Mouse (Mus musculus): ENCODE results near the gene Dand5.
"Not testable (repeated sequence)": the region's sequence is repeated elsewhere in the genome, so short reads cannot be mapped to it uniquely, and the experiment has no call there.

The Dand5 gene

DNA sequence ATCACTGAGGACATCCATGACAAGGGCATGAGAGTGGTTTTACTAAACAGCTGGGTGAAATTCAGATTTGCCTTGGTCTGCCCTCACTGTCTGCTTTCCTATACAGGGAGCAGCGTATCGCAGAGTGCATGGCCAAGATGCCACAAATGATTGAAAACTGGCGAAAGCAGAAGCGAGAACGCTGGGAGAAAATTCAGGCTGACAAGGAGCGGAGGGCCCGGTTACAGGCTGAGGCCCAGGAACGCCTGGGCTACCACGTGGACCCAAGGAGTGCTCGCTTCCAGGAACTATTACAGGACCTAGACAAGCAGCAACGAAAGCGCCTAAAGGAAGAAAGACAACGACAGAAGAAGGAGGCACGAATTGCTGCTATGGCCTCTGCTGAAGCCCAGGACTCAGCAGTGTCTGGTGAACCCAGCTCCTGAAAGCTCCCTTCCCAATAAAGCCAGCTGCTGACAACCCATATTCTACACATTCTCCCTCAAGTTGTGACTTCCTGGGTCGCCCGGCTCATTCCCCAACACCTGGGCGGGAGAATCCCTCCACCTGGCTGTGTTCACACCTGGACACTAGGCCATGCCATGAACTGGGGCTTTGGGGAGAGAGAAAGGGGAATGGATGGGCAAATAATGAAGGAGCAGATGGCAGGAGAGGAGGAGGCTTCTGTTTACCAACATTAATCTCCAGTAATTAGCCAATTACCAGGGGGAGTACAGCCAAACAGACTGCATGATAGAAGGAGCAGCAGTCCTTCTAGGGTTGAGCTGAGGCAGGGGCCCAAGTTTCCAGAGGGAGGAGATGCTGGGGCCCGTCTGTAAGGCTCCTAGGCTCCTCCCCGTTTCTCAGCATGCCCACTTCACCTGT is 11.6 kb upstream of the Dand5 start:
- DNase-seq (ENCODE audit: low spot score): no peak

DNA sequence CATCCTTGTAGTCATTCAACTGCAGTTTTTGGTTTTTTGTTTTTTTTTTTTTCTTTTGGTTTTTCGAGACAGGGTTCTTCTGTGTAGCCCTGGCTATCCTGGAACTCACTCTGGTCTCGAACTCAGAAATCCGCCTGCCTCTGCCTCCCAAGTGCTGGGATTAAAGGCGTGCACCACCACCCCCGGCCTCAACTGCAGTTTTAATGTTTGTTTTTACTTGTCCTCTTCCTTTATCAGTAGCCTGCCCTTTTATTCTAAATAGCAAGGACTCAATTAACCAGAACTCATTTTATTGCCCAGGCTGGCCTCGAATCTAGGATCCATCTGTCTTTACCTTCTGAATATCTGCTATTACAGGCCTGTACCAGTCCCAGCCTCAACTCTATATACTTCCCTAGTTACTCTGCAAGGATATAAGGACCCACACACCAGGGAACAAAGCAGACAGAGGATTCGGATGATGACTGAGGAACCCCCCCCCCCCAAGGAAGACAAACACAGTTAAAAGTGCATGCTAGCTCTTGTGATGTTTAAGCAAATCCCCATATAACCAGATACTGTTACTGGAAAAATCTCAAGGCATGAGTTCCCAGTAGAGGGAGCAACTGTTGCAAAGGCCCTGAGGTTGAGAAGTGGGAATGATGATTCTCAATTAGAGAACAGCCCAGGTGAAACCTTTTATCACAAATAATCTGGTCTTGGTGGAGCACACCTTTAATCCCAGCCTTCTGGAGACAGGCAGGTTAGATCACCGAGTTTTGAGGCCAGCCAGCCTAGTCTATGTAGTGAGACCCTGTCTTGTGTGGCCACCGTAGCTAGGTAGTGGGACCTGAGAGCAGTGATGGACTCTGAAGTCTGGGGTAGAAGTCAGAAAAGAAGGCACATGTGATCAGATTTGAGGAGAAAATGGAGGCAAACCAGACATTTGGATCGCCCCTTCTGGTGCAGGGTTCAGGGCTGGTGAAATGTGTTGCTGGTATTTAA is 10.4 kb upstream of the Dand5 start:
- no peak for DNase-seq (ENCODE audit: low spot score)

DNA sequence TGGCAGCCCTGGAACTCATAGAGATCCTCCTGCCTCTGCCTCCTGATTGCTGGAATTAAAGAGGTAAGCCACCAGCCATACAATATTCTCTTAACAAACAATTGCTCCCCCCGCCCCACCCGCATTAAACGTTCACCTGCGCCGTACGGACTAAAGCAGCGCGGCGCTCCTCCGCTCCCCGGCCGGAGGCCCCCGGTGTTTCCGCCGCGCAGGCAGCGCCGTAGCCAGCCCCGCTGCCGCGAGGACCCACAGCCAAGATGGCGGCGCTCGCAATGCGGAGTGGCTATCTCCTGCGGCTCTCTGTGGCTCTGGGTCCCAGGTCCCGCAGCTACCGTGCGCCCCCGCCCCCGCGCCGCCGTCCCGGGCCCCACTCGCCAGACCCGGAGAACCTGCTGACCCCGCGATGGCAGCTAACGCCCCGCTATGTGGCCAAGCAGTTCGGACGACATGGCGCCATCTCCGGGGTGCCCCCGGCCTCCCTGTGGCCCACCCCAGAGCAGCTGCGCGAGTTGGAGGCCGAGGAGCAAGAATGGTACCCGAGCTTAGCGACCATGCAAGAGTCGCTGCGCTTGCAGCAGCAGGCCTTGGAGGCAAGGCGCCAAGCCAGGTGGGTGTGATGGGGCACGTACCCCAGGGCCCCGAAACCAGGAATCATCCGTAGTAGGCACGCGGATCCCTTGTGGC is 9.6 kb upstream of the Dand5 start:
- DNase-seq (ENCODE audit: low spot score): peak; percentile 85

DNA sequence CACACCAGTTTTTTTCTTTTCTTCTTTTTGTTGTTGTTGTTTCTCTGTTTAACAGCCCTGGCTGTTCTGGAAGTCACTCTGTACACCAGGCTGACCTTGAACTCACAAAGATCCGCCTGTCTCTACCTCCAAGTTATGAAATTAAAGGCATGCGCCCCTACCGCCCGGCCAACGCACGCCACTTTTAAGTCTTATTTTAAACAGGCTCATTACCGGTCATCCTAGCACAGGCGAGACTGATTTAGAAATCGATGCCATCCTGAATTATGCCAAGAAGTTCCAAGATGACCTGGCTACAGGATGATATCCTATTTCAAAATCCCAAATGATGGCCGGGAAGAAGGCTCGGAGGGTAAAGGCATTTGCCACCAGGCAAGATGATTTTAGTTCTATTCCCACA is 8.9 kb upstream of the Dand5 start, which contains the start of gene Gadd45gip1:
Gene Gadd45gip1, plus strand, starts transcription at position 33 of the 400 bp plus-strand sequence.
- no peak for DNase-seq (ENCODE audit: low spot score)

DNA sequence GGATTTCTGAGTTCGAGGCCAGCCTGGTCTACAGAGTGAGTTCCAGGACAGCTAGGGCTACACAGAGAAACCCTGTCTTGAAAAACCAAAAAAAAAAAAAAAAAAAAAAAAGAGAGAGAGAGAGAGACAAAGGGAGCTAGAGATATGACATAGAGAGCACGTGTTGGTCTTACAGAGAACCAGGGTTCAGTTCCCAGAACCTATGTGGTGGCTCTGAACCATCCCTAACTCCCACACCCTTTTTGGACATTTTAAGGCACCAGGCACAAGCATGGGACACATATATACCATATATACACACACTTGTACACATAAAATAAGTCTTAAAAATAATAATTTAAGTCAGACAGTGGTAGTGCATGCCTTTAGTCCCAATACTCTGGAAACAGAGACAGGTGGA is 3.9 kb upstream of the Dand5 start:
- not testable (repeated sequence) for DNase-seq (ENCODE audit: low spot score)

DNA sequence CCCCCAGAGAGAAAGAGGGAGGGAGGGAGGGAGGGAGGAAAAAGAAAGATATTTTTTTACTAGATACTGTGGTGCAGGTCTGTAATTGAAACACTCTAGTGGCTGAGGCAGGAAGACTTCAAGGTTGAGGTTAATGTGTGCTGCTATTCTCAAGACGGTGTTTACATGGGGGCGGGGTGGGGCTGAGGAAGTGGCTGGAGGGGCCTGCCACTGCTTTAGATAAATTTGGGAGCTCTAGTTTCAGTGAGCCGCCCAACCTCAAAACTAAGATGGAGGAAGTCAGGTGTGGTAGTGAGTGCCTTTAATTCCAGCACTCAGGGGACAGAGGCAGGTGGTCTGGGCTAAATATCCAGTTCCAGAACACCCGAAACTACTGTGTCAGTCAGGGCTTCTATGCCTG is 3.0 kb upstream of the Dand5 start:
- no peak for DNase-seq (ENCODE audit: low spot score)

DNA sequence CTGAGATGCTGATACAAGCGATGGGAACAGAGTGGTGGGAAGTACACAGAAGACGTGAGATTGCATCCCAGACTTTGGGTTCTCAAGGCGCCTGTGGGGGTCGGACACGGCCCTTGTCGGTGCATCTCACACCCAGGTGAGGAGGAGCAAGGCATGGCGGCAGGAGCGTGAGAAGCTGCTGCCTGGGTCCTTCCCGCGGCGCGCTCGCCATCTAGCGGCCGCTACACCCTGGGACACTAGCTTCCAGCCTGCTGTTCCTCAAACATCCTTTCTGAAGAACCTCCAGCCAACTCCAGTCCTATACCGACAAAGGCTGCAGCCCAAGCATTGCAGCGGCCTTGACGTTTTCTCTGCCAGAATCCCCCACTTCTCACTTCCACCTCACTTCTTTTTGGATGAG is 1.0 kb upstream of the Dand5 start:
- peak; percentile 61 for DNase-seq (ENCODE audit: low spot score)

DNA sequence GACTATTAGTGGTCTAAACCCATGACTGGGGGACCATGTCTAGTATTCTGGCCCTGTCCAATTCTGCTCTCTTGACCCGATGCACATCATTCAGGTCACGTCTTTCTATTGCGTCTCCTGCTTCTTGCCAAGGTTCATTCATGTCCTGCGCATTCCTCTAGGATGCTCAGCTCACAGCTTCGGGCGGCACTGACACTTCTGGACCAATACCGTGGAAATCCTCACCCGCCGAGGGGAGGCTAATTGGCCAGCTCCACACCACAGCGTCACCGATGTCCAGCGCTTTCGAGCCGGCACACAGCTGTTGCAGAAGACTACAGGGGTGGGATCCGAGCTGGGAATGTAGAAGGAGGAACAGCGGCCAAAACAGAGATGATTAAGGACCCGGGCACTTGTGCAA is 6.5 kb downstream of the Dand5 start:
- no peak for DNase-seq (ENCODE audit: low spot score)

DNA sequence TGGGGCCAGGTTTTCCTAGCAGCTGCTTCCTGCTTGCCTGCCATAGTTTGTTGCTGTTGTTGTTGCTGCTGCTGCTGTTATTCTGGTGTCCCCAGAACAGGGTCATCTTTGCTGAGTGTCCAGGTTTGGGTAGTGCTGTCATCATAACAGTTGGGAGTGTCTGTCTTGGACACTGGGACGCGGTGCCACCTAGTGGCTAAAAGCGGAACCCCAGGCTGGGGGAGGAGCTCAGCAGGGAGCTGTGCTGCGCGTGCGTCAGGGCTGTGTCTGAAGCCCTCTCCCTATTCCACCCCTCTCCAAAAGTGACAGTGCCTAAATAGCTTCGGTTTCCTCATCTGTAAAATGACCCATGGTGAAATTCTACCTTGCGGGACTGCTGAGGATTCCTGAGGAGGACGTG is 7.1 kb downstream of the Dand5 start:
- peak; percentile 80 for DNase-seq (ENCODE audit: low spot score)

DNA sequence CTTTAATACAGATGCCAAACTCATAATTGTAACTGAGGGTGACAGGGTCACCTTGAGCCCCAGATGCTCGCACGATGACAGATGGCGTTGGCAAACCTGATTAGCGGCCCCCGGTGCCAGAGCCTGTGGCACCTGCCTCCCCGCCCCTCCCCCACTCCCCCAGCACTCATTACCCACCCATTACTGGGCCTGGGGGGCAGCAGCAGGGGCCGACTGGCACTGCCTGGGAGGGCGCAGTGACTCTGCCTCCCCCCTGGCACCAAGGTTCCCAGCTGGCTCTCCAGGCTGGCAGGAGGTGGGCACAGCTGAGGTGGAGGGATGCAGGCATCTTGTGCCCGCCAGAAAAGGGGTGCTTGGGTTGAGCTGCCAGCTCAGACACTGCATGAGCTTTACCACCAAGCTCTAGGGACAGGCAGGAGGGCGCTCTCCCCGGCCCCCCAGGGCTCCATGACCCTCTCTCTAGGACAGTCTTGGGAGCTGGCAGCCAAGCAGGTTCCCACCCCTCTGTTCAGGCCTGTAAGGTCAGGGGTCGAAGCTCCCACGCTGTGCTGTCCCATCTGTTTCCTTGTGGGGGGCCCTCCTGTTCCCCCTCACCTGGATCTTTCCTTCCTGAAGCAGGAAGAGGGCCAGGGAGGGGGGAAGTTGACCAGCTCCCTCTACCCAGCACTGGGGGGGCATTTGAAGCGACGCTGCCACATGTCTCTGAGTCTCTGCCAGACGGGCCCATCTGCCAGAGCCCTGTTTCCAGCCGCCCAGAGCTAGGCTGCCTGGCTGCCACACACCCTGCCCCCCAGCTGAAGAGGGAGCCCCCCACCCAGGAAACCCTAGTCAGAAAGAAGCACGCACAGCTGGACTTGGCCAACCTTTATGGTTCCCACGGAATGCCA is 7.8 kb downstream of the Dand5 start:
- no peak for DNase-seq (ENCODE audit: low spot score)

DNA sequence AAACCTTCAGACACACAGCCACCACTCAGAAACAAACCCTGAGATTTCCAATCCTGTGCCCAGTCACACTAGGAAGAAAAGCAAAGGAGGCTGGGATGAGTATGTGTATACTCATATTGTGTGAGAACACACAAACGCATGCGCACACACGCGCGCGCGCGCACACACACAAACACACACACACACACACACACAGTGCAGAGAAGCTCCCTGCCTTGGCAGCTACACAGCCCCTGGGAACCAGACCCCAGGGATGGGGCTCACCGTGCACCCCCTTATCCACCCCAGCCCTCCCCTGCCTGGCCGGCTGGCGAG is 8.4 kb downstream of the Dand5 start:
- DNase-seq (ENCODE audit: low spot score): no peak

DNA sequence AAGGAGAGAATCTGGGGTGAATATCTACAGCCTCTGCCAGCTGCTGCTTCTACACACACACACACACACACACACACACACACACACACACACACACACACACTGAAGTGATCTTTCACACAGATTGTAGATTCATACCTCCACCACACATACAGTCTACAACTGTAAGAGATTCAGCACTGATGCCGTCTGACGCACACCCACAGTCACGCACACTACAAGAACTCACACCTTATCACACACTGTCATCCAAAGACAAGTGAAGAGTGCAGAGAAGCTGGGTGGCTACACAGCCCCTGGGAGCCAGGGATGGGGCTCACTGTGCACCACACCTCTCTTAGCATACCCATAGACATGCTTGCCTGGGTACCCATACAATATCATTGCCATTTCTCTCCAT is 8.8 kb downstream of the Dand5 start:
- DNase-seq (ENCODE audit: low spot score): no peak

DNA sequence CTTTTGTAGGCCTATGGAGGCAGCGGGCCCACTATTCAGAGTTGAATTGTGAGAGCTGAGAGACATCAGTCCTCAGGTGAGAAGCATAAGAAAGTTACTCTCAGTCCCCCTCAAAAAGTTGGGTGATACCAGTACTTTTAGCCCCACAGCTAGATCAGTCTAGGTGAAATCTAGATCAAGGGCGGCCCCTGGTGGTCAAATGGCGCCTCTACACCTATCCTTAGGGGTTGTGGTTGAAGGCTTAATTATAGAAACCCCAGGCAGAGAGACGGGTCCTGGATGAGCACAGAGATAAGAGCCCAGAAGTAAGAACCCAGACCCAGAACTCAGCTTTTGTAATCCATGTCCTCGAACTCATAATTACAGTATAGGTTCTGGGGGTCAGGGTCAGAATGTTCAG is 9.6 kb downstream of the Dand5 start:
- DNase-seq (ENCODE audit: low spot score): peak; percentile 58

DNA sequence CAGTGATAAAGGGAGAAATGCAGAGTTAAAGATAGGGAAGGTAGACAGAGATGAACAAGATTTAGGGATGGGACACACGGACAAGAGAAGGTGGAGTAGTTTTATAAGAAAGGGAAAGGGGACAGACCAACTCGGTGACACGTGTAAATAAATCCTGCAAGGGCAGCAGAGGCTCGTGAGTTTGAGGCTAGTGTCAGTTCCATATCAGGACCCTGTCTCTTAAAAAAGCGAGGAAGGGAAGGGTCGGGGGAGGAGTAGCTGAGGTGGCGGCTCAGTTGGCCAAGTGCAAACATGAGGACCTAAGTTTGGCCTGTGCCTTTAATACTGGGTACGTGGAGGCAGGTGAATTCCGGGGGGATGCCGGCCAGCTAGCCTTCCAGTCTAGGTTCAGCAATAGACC is 11.3 kb downstream of the Dand5 start:
- DNase-seq (ENCODE audit: low spot score): no peak

DNA sequence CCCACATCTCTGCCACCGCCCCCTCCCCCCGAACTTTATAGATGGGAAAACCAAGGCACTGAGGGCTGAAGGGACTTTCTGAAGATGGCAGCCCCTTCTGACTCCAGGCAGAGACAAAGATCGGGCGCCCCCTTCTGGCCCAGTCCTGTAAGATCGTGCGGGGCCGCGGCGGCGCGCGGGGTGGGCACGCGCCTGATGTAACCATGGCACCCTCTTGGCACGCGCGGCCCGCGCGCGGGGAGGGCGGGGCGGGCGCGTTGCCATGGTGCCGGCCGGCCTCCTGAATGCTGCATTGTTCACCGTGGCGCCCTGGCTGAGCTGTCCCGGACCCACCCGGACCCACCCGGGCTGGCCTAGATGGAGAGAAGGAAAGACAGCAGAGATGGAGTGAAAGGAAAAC is 11.7 kb downstream of the Dand5 start:
- DNase-seq (ENCODE audit: low spot score): peak; percentile 58

DNA sequence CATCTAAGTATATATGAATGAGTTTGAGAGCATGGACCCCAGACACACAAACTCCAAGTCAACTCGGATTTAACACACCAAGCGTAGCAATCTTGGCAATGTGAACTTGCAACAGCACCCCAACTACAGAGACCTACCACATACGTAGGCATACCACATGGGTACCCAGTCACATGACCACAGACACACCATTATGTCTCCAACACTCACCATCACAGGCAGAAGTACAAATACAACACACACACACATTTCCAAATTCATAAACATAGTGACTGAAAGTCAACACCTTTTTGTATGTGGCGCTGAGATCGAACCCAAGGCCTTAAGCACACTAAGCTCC is 12.7 kb downstream of the Dand5 start:
- no peak for DNase-seq (ENCODE audit: low spot score)

DNA sequence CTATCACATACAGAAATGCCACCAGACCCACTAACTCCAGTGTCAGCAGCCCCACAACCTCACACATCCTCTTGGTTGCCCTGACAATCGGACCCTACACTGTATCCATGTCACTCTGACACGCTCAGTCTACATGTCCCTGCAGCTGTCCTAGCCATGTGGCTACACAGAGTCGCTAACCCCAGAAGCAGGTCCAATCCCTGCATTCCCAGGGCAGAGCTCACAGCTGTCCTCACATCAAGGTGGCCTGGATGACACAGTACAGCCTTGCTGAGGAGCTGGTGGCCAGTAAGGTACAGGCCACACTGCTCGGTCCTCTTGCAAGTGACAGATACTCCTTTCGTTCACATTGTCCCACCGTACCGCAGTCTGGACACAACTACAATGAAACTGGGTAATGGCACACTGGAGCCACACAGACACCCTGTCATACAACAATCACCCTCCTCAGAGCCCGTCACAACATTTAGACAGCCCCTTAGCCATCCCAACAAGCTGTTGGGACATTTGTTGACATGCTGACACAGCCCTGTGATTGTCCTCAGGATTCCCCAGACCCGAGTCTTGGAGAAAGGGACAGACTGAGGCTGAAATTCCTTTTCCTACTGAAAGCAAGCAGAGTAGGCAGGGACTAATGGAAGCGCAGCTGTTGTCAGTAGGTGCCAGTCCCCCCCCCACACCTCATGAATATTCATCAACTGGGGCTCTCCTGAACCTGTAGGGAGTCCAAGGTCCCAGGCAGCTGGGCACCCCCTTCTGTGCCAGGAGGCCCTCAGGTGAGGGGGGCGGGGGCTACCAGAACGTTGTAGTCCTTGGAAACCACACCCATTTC is 13.3 kb downstream of the Dand5 start:
- DNase-seq (ENCODE audit: low spot score): no peak

DNA sequence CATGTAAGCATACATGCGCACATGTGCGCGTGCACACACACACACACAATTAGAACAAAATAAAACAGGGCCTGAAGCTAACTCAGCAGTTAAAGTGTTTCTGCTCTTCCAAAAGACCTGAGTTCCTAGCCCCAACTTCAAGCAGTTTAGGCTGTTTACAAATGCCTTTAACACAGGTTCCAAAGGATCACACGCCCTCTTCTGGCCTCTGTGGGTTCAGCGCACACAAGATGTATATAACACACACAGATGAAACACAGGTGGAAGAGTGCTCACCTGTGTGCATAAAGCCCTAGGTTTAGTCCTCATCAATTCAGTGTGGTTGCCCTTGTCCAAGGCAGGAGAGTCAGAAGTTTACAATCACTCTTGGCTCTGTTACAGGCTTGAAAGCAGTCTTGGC is 16.6 kb downstream of the Dand5 start:
- DNase-seq (ENCODE audit: low spot score): no peak

DNA sequence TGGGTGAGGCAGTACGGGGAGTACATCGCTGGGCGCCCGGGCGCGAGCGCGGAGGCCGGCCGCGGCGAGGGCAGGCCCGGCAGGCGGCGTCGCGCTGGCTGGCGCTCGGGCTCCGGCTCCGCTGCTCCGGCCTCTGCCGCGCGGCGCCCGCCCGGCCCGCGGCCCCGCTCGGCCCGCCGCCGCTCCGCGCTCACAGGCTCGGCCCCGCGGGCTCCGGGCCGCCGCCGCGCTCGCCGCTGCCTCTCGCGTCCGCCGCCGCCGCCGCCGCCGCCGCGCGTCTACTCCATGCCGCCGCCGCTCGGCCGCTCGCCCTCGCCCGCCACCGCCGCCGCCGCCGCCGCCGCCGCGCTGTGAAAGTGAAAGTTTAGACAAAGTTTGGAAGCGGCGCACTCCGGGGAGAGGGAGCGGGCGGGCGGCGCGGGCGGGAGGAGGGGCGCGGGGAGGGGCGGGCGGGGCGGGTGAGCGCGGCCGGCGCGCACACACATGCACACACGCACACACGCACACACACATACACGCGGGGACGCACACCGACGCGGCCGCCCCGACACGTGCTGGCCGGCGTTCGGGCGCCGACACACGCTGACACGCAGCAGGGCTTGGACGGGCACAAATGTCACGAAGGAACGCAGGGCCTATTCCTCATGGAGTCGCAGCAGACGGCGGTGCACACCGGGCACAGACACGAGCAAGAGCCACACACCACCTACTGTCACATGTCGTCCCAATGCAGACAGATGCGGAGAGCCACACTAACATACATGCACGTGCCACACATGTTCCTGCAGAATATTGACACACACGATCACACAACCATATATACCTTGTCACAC is 22.4 kb downstream of the Dand5 start, which contains the start of gene Nfix:
Gene Nfix, minus strand, starts transcription at position 346 of the 833 bp plus-strand sequence.
- DNase-seq (ENCODE audit: low spot score): no peak
